Mouse (Mus musculus): ENCODE results near the gene Sh2d6. TPM values are rescaled to one million over a fixed set of nuclear protein-coding genes. Genes with fewer than 3 reads are reported as not detected.

Sh2d6 gene
- not detected in 2 replicates for total RNA-seq (2015)
- not detected in 2 replicates for total RNA-seq (2017)

GRCm38 (mm10) chr6:72521607-72522006 is at the start of gene Sh2d6:
Gene Sh2d6, minus strand, starts transcription at chr6:72521707.
- ATAC-seq (replicated peaks; ENCODE audit: poor library complexity): no peak

GRCm38 (mm10) chr6:72570644-72571397 is 49.3 kb upstream of the Sh2d6 start:
- ATAC-seq (replicated peaks; ENCODE audit: poor library complexity): no peak

- ATAC-seq (replicated peaks; ENCODE audit: poor library complexity): no peak
These were observed 47.2 kb upstream of the Sh2d6 start for GRCm38 (mm10) chr6:72568736-72569135.

DNA sequence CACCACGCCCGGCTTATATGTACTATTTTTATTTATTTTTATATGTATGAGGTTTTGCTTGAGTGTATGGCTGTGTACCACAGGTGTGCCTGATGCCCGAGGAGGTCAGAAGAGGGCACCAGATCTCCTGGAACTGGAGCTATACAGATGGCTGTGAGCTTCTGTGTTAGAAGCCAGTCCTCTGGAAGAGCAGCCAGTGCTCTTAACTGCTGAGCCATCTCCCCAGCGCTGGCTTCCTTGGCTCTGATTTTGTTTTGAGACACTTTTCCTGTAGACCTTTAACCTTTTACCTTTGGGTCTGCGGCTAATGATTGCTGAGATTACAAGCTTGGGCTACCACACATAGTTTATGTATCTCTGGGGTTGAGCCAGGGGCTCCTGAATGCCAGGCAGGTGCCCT is 46.0 kb upstream of the Sh2d6 start:
- no peak for ATAC-seq (replicated peaks; ENCODE audit: poor library complexity)

- peak; percentile 97 for ATAC-seq (replicated peaks; ENCODE audit: poor library complexity)
These were observed 44.5 kb upstream of the Sh2d6 start for GRCm38 (mm10) chr6:72566044-72566443.

DNA sequence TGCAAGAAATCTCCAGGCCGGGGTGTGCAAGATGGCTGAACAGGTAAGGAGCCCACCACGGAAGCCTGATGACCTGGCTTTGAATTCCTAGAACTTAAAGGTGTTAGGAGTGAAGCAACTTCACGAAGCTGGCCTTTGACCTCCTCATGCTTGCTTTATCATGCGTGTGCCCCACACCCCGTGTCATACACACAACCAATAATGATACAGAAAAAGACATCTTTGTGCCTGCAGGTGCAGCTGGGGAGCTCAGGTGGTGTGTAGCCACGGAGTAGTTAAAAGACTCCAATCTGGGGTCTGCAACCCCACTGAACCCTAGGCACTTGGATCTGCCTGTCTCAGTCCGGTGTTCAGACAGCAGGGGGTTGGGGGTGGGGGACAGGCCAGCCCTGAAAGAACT is 44.0 kb upstream of the Sh2d6 start:
- no peak for ATAC-seq (replicated peaks; ENCODE audit: poor library complexity)

DNA sequence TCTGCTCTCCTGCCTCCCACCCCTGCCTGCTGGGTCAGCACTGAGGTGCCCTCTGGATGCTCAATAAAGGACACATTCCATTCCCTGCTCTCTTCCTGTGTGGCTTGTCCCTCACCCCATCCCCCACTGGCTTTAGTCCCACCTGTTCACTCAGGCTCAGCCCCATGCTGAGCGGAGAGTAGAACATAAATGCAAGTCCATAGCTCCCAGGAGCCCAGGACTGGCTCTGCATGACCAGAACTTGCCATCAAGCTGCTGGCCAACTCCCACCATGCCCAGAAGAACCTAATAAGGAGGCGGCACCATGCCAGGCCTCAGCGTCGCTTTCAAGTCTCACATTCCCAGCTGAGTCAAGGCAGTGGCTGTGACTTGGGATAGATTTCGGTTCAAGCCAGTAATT is 41.4 kb upstream of the Sh2d6 start:
- ATAC-seq (replicated peaks; ENCODE audit: poor library complexity): no peak

- ATAC-seq (replicated peaks; ENCODE audit: poor library complexity): no peak
These were observed 41.0 kb upstream of the Sh2d6 start for GRCm38 (mm10) chr6:72562486-72562885.

DNA sequence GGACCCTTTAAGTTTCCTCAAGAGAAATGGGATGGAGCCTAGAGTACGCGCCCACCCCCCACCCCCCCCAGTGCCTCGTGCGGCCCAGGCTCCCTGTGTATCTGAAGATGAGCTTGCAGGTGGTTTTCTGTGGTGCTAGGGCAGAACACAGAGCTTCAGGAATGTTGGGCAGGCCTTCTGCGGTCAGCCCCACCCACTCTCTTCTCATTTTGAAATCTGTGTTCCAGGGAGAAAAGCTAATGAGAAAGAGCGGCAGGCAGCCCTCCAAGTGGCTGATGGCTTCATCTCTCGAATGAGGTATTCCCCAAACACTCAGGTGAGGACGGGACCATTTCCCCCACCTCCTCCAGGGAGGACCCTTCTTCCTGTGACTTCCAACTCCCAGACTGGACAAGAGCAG is 39.3 kb upstream of the Sh2d6 start:
- no peak for ATAC-seq (replicated peaks; ENCODE audit: poor library complexity)

GRCm38 (mm10) chr6:72553079-72553412 is 31.5 kb upstream of the Sh2d6 start:
- no peak for ATAC-seq (replicated peaks; ENCODE audit: poor library complexity)

GRCm38 (mm10) chr6:72552171-72553078 is 30.9 kb upstream of the Sh2d6 start:
- peak; percentile 68 for ATAC-seq (replicated peaks; ENCODE audit: poor library complexity)

- ATAC-seq (replicated peaks; ENCODE audit: poor library complexity): peak; percentile 45
These were observed 29.1 kb upstream of the Sh2d6 start for GRCm38 (mm10) chr6:72550503-72551100.

- no peak for ATAC-seq (replicated peaks; ENCODE audit: poor library complexity)
These were observed 28.5 kb upstream of the Sh2d6 start for GRCm38 (mm10) chr6:72550025-72550424.

GRCm38 (mm10) chr6:72549041-72549580 is 27.6 kb upstream of the Sh2d6 start:
- ATAC-seq (replicated peaks; ENCODE audit: poor library complexity): peak; percentile 45

- ATAC-seq (replicated peaks; ENCODE audit: poor library complexity): no peak
These were observed 26.4 kb upstream of the Sh2d6 start for GRCm38 (mm10) chr6:72547862-72548261.

DNA sequence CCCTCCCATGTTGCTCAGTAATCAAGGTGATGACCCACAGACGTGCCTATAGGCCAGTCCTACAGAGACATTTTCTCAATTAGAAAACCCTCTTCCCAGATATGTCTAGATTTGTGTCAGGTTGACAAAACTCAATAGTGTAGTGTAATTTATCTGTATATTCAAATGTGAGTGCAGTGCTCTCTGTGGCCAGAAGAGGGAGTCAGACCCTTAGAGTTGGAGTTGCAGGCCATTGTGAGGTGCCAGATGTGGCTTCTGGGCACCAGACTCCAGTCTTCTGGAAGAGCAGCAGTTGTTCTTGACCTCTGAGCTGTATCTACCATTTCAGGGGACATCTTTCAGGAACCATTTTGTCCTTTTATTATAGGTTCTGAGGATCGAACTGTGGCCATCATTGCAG is 25.6 kb upstream of the Sh2d6 start:
- ATAC-seq (replicated peaks; ENCODE audit: poor library complexity): no peak

GRCm38 (mm10) chr6:72545377-72545776 is 23.9 kb upstream of the Sh2d6 start:
- ATAC-seq (replicated peaks; ENCODE audit: poor library complexity): no peak

DNA sequence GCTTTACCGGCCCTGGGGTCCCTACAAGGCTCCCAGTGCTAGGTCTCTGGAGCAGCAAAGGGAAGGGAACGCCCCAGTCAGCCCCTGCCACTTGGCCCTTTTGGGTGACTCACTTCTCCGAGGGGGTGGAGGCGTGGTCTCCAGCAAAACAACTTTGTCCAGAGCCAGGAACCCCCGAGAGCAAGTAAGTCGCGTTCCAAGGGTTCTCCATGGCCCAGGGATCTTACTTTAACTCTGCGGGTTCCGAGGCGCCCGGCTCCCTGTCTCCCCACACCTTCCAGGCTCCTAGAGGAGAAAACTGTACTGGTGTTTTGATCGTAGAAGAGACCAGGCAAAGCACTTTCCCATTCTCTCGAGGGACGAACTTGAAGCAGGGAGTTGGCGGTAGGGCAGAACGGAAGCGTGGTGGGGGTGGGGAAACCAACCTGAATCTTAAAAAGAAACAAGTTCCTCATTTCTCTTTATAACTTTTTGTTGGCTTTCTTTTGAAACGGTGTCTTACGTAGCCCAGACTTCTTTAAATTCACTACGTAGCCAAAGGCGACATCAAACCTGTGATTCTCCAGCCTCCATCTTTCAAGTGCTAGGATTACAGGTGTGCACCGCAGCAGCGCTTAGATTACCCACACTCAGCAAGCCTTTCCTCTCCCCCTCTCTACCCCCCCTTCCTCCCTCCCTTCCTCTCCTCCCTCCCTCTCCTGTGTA is 22.9 kb upstream of the Sh2d6 start, which contains the start of gene Capg:
TSS of gene Capg (plus strand) at position 109 of the 705 bp plus-strand sequence.
- peak; percentile 81 for ATAC-seq (replicated peaks; ENCODE audit: poor library complexity)

DNA sequence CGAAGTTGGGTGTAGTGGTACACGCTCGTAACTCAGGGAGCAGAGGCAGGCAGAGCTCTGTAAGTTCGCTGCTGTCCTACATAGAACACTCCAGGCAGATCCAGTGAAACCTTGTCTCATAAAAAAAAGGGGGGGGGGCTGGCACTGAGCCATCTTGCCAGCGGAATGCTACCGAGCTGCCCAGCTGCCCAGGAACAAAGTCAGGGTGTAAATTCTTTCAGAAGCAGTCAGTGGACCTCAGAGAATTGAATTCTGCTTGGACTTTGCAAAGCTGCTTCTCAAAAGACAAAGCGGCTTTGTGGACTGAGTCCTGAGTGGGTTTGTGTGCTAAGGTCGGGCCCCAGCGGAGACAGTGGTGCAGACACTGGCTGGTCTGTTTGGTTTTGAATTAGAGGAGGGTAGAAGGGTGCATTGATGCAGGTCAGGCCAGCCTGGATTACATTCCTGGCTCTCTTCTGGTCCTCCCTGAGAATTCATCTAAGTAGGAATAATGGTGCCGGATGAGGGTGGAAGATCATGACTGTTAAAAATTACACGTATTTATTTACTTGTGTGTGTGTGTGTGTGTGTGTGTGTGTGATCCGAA is 21.9 kb upstream of the Sh2d6 start:
- ATAC-seq (replicated peaks; ENCODE audit: poor library complexity): no peak

- ATAC-seq (replicated peaks; ENCODE audit: poor library complexity): peak; percentile 91
These were observed 17.1 kb upstream of the Sh2d6 start for GRCm38 (mm10) chr6:72538562-72539031.
